Mouse (Mus musculus): ENCODE measurements around the gene Ctsk. TPM values are rescaled to one million over a fixed set of nuclear protein-coding genes. Genes with fewer than 3 reads are reported as not detected.
"Not testable (repeated sequence)": the region's sequence is repeated elsewhere in the genome, so short reads cannot be mapped to it uniquely, and the experiment has no call there.

Gene Ctsk
- total and polyA plus RNA-seq, 3 experiments, result 0.08 to 0.10 TPM; not detected in 1

DNA sequence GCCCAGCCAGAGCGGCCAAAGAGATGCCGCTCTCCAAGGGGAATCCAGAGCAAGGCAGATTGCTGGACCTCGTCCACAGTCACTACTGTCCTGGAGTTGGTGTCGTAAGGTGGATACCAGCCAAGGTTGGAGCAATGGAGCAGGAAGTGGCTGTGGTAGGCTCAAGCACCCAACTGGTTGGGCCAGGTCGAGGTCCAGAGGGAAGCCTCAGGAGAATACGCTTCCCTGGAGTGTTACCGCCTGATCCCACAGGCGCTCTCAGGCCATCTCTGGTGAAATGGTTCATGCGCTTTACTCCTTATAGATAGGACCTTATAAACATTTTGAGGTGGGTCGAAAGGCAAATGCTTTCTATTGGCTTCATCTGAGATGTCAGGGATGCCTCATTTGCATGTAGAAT lies 39.9 kb downstream of the Ctsk start:
- H3K27me3 ChIP-seq (ENCODE audit: control insufficient read depth in 1 of 2, insufficient read depth in 2 of 2, low read length in 2 of 2), result peaks cover 20 to 22% of the 10 kb centered on the region in 2 experiments
- no peaks in the 10 kb centered on the region for H3K9me3 ChIP-seq (replicated peaks; ENCODE audit: insufficient read depth, low read length)
- no peaks in the 10 kb centered on the region for H3K79me2 ChIP-seq (ENCODE audit: control insufficient read depth, insufficient read depth, low read length, poor library complexity)
- H3K36me3 ChIP-seq (ENCODE audit: control insufficient read depth in 1 of 2, insufficient read depth in 2 of 2, low read length in 2 of 2), result no peaks in the 10 kb centered on the region
- no peak overlapping the region for H3K27ac ChIP-seq (ENCODE audit: control insufficient read depth, low read depth, low read length)
- DNase-seq (ENCODE audit: low read depth, low spot score), result no peak
- no peak overlapping the region for H3K4me3 ChIP-seq (ENCODE audit: control insufficient read depth in 1 of 2, insufficient read depth in 1 of 2, low read depth in 2 of 2, low read length in 2 of 2)
- H3K9ac ChIP-seq (ENCODE audit: control insufficient read depth, low read depth, low read length, poor library complexity, severe bottlenecking), result no peak overlapping the region
- no peaks in the 10 kb centered on the region for H3K4me1 ChIP-seq (ENCODE audit: control insufficient read depth in 1 of 2, insufficient read depth in 2 of 2, low read length in 2 of 2)
- TF ChIP-seq NRF1 (IDR thresholded peaks at IDR 0.05; ENCODE audit: insufficient read depth, low read depth, low read length, poor library complexity, severe bottlenecking) (no peak), USF1 (IDR thresholded peaks at IDR 0.05; ENCODE audit: low read depth, low read length) (no peak), MYB (IDR thresholded peaks at IDR 0.05; ENCODE audit: low read depth, low read length) (no peak), E2F4 (IDR thresholded peaks at IDR 0.05; ENCODE audit: borderline replicate concordance, low read depth, low read length) (no peak), TAL1 (IDR thresholded peaks at IDR 0.05; ENCODE audit: low read length) (no peak), HCFC1 (IDR thresholded peaks at IDR 0.05; ENCODE audit: low read depth, low read length) (no peak)

DNA sequence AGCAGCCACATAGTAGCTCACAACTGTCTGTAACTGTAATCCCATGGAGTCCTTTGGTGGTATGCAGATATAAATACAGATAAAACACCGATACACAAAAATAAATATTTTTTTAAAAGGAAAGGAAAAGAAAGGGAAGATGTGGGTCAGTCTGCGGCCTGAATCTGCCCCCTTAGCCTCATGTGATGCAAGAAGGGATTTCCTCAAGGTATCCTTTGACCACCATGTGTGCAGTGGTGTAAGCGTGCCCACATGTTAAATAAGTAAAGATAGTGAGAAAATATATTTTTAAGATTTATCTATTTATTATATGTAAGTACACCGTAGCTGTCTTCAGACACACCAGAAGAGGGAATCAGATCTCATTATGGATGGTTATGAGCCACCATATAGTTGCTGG lies 40.8 kb downstream of the Ctsk start:
- TF ChIP-seq USF2 (IDR thresholded peaks at IDR 0.05; ENCODE audit: borderline replicate concordance in 1 of 2, insufficient read depth in 1 of 2, low read depth in 1 of 2, low read length in 2 of 2), result no peak
- no peak for TF ChIP-seq MXI1 (IDR thresholded peaks at IDR 0.05; ENCODE audit: low read depth, low read length)
- peaks cover 23 to 24% of the 10 kb centered on the region in 2 experiments for H3K27me3 ChIP-seq (ENCODE audit: control insufficient read depth in 1 of 2, insufficient read depth in 2 of 2, low read length in 2 of 2)
- no peak overlapping the region for H3K4me3 ChIP-seq (ENCODE audit: control insufficient read depth in 1 of 2, insufficient read depth in 1 of 2, low read depth in 2 of 2, low read length in 2 of 2)
- DNase-seq (ENCODE audit: low read depth, low spot score), result no peak
- H3K9me3 ChIP-seq (replicated peaks; ENCODE audit: insufficient read depth, low read length), result no peaks in the 10 kb centered on the region
- no peak overlapping the region for H3K27ac ChIP-seq (ENCODE audit: control insufficient read depth, low read depth, low read length)
- no peak overlapping the region for H3K9ac ChIP-seq (ENCODE audit: control insufficient read depth, low read depth, low read length, poor library complexity, severe bottlenecking)
- H3K79me2 ChIP-seq (ENCODE audit: control insufficient read depth, insufficient read depth, low read length, poor library complexity), result no peaks in the 10 kb centered on the region
- H3K36me3 ChIP-seq (ENCODE audit: control insufficient read depth in 1 of 2, insufficient read depth in 2 of 2, low read length in 2 of 2), result no peaks in the 10 kb centered on the region
- H3K4me1 ChIP-seq (ENCODE audit: control insufficient read depth in 1 of 2, insufficient read depth in 2 of 2, low read length in 2 of 2), result no peaks in the 10 kb centered on the region

DNA sequence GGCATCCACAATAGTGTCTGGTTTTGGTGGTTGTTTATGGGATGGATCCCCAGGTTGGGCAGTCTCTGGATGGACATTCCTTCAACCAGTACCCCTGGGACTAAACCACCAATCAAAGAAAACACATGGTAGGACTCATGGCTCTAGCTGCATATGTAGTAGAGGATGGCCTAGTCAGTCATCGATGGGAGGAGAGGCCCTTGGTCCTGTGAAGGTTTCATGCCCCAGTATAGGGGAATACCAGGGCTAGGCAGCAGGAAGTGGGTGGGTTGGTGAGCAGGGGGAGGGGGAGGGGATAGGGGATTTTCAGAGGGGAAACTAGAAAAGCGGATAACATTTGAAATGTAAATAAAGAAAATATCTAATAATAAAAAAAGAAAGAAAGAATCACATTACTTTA lies 42.1 kb downstream of the Ctsk start:
- H3K9me3 ChIP-seq (replicated peaks; ENCODE audit: insufficient read depth, low read length); H3K36me3 ChIP-seq (ENCODE audit: control insufficient read depth in 1 of 2, insufficient read depth in 2 of 2, low read length in 2 of 2); H3K4me1 ChIP-seq (ENCODE audit: control insufficient read depth in 1 of 2, insufficient read depth in 2 of 2, low read length in 2 of 2); H3K9ac ChIP-seq (ENCODE audit: control insufficient read depth, low read depth, low read length, poor library complexity, severe bottlenecking); H3K79me2 ChIP-seq (ENCODE audit: control insufficient read depth, insufficient read depth, low read length, poor library complexity); H3K27ac ChIP-seq (ENCODE audit: control insufficient read depth, low read depth, low read length); H3K4me3 ChIP-seq (ENCODE audit: control insufficient read depth in 1 of 2, insufficient read depth in 1 of 2, low read depth in 2 of 2, low read length in 2 of 2); DNase-seq (ENCODE audit: low read depth, low spot score): not testable (repeated sequence)
- H3K27me3 ChIP-seq (ENCODE audit: control insufficient read depth in 1 of 2, insufficient read depth in 2 of 2, low read length in 2 of 2), result peaks cover 26 to 27% of the 10 kb centered on the region in 2 experiments

DNA sequence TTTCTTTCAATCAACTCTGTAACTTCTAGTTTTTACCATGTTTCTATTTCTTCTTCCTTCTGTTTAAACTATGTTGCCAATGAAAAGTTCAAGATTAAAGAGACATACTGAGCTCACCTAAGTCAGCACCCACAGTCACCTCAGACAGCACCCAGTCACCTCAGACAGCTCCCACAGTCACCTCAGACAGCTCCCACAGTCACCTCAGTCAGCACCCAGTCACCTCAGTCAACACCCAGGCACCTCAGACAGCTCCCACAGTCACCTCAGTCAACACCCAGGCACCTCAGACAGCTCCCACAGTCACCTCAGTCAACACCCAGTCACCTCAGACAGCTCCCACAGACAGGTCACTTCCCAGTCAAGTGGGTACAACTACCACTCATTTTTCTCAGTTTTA lies 43.1 kb downstream of the Ctsk start:
- H3K4me3 ChIP-seq (ENCODE audit: control insufficient read depth in 1 of 2, insufficient read depth in 1 of 2, low read depth in 2 of 2, low read length in 2 of 2), result no peak overlapping the region
- H3K9me3 ChIP-seq (replicated peaks; ENCODE audit: insufficient read depth, low read length), result no peaks in the 10 kb centered on the region
- H3K9ac ChIP-seq (ENCODE audit: control insufficient read depth, low read depth, low read length, poor library complexity, severe bottlenecking), result no peak overlapping the region
- H3K4me1 ChIP-seq (ENCODE audit: control insufficient read depth in 1 of 2, insufficient read depth in 2 of 2, low read length in 2 of 2), result no peaks in the 10 kb centered on the region
- DNase-seq (ENCODE audit: low read depth, low spot score), result no peak
- peaks cover 24 to 26% of the 10 kb centered on the region in 2 experiments for H3K27me3 ChIP-seq (ENCODE audit: control insufficient read depth in 1 of 2, insufficient read depth in 2 of 2, low read length in 2 of 2)
- H3K36me3 ChIP-seq (ENCODE audit: control insufficient read depth in 1 of 2, insufficient read depth in 2 of 2, low read length in 2 of 2), result no peaks in the 10 kb centered on the region
- H3K27ac ChIP-seq (ENCODE audit: control insufficient read depth, low read depth, low read length), result no peak overlapping the region
- TF ChIP-seq POLR2A (IDR thresholded peaks at IDR 0.05; ENCODE audit: control insufficient read depth in 1 of 2, insufficient read depth in 1 of 2, low read depth in 1 of 2, low read length in 2 of 2, poor library complexity in 1 of 2), result no peak
- no peak for TF ChIP-seq ELF1 (IDR thresholded peaks at IDR 0.05; ENCODE audit: low read depth, low read length)
- TF ChIP-seq MXI1 (IDR thresholded peaks at IDR 0.05; ENCODE audit: low read depth, low read length), result 0 out of 2 replicates have a peak, but pooled peaks have one; percentile 20
- no peak for TF ChIP-seq BHLHE40 (IDR thresholded peaks at IDR 0.05; ENCODE audit: borderline replicate concordance, low read depth, low read length)
- TF ChIP-seq MAFK (IDR thresholded peaks at IDR 0.05; ENCODE audit: borderline replicate concordance, low read depth, low read length), result no peak
- no peak for TF ChIP-seq JUND (IDR thresholded peaks at IDR 0.05; ENCODE audit: low read depth, low read length)
- TF ChIP-seq MYC (IDR thresholded peaks at IDR 0.05; ENCODE audit: low read depth, low read length), result no peak
- TF ChIP-seq KAT2A (conservative IDR thresholded peaks at IDR 0.05; ENCODE audit: low read depth, low read length), result no peak
- TF ChIP-seq EP300 (IDR thresholded peaks at IDR 0.05; ENCODE audit: low read depth in 1 of 2, low read length in 2 of 2), result no peak
- peak; percentile 64; the same call in 1 of the 2 replicates for TF ChIP-seq SIN3A (IDR thresholded peaks at IDR 0.05; ENCODE audit: low read length)
- H3K79me2 ChIP-seq (ENCODE audit: control insufficient read depth, insufficient read depth, low read length, poor library complexity), result no peaks in the 10 kb centered on the region

All from MEL (cell line).